Mouse (Mus musculus) heart, adult 8-10 months (tissue): ENCODE results near the gene Nin. TPM values are rescaled to one million over a fixed set of nuclear protein-coding genes. Genes with fewer than 3 reads are reported as not detected.

Source experiments
- DNase-seq: peaks from one replicate; pipeline ENCODE4 v3.0.0; 2022; ENCODE audit warnings: low spot score
- total RNA-seq, 4 experiments: library from RNA; stranded (reverse); gene quantifications; 2 replicates each; pipeline ENCODE4 v1.2.4; 2022

Nin gene
- total RNA-seq, 4 experiments from 2014 or later, result 13.1 to 17.0 (median 14.7) TPM

DNA sequence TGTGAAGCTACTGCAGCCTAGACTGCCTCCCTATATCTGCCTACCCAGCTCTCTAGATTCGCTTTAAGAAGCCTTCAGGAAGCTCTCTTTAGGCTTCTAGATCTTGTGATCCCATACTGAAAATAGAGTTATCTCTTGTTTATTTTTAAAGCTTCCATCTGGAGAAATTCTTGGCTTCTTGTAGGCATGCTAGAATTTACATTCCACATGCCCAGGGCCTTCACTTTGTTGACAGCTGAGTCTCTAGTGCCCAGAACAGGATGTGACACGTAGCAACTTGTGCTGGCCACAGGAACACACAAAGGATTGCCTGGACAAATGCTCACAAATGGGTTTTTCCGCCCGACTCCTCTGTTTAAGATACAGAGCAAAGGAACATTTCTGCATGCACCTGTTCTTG, 97.6 kb downstream of the Nin start:
- DNase-seq, result no peak

DNA sequence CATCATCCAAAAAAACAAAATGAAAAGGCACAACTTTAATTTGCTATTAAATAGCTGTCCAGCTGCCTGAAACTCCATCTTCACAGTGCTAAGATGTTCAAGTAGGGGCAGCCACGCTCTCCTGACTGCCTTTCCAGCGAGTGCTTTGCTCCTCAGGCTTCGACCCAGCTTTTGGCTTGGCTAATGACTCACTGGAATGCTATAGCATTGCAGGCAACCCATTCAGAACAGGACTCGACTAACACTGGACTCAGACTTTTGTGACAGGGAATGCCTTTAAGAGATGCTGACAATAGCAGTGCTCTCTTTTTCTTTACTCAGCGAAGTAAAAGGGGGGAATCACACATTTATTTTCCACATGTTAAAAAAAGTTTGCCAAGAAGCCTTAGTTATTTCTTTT, 101.8 kb downstream of the Nin start:
- no peak for DNase-seq

DNA sequence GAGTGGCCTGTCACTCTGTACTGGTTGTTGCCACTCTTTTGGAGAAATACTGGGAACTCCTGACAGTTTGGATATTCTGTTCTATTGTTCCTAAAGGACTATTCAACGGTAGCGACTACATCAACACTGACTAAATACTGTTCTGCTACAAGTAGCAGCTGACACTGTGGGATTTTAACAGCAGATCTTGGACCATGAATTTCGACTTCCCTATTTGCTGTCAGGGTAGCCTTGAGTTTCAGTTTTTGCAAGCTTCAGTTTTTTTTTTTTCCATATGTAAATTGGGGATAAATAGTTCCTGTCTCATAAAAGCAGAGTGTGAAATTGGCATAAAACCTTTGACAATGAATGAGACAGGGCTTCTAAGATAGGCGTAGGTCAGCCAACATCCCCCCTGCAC, 103.2 kb downstream of the Nin start:
- DNase-seq, result no peak

DNA sequence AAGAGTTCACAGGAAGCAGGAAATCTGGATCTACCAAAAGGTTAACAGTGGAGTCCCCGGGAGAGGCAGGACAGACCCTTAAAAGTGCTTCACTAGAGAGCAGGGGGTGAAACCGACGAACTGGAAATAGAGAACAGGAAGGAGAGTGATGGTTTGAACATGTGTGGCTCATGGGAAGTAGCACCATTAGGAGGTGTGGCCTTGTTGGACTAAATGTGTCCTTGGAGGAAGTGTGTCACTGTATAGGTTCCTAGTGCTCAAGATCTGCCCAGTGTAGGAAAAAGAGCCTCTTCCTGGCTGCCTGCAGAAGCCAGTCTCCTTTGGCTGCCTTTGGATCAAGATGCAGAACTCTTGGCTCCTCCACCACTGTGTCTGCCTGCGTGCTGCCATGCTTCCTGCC, 108.4 kb downstream of the Nin start:
- DNase-seq, result no peak

DNA sequence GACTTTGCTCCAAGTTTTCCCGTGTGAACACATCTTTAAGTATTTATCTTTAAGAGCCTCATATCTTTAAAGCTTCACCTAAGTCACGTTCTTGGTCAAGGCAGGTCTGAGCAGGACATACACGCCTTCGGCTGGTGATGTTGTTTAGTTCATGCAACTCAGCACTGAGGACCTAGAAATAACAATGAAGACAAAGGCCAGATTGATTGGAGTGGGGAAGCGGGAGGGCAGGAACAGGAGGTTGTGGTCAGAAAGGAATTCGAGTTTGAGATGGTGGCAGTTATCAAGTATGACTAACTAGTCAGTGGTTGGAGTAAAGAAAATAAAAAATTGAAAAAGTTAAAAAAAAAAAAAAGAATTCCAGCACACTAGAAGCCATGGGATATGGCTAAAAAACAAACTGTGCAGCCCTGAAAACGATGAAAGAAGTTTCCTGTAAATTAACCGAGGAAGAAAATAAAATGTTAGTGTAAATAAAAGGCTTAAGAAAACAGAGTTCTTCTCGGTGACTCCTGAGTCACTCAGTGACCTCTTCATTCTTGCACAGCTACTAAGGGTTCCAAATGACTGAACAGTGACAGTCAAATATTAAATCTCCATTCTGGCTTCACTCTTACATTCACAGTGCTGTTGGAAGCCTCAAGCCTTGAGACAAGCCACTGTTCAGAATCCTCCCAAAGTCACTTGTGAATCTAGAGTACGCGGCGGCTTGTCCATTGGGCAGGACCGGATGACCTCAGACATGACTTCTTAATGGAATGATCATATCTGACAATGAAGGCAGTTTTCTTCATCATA, 115.1 kb downstream of the Nin start:
- DNase-seq, result no peak

DNA sequence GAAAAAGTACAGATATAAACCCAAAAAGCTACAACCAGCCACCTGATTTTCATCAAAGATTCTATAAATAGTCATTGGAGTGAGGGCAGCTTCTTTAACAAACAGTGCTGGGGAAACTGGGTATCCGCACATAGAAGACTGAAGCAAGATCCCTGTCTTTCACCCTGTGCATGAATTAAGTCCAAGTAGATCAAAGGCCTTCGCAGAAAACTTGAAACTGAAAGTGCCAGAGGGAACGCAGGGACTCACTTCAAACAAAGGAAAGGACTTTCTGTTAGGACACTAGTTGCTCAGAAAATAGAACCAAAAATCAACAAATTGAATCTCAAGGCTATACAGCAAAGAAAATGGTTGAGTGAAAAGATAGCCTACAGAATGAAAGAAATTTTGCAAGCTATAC, 118.1 kb downstream of the Nin start:
- no peak for DNase-seq

DNA sequence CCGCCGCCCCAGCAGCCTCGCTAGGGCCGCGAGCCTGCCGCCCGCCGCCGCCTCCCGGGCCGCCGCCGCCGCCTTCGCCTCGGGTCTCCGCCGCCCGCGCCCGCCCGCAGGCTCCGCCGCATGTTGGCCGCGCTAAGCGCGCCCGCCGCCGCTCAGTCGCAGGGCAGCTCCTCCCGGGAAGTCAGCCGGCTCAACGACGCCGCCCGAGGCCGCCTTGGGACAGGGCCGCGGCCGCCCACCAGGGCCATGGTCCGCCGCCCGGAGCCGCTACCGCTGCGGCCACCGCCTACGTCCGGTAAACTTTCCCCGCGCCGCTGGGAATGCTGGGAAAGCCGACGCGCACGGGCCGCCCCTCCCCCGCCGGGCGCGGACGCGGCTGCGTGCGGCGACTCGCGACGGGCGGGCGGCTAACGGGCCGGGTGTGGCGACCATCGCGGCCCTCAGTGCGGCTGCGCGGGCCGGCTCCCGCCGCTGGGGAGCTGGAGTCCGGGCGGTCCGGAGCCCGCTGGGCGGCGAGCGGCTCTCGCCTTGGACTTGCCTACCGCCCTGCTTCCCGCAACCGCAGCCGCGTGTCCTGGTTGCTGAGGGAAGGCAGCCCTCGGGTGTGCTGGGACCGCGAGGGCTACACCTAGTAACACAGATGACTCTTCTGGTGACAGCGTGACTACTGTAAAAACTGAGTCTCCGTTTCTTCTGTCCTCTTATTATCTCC, 126.6 kb downstream of the Nin start, which contains the start of gene Sav1:
Gene Sav1 (minus strand): TSS at position 217 of the 712 bp plus-strand sequence.
- peak; percentile 90 for DNase-seq

DNA sequence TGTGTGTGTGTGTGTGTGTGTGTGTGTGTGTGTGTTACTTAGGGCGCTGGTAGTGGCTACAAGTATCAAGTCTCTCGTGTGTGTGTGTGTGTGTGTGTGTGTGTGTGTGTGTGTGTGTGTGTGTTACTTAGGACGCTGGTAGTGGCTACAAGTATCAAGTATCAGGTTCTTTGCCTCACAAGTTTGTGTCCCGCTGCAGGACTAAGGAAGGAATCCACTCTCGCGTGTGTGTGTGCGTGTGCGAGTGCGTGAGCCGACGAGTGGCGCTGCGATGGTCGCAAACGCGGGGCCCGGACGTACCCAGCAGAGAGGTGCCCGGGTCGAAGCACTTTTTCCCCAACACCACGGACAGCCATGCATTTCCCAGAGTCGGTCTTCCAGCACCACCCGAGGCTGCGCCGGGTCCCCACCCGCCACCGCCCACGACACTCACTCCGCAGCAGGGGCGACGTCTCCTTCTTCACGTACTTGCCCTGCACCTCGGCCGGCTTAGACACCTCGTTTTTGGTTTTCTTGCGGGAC, 127.2 kb downstream of the Nin start:
- peak; percentile 28 for DNase-seq

DNA sequence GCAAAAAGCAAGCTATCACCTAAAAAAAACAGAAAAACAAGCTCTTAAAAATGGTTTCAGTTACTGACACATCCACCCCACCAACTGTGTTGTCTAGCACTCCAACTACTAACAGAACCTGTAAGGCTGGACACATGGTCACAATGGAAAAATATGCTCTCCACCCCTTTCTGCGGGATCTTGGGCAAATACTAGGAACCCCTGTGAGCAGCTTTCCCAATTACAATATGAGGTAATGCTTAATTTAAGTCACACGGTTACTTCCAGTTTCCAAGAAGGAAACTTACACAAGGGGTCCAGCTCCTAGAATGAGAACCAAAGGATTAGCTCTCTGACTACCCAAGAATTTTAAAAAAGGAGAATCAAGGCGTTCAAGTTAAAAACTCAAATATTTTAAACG, 128.0 kb downstream of the Nin start:
- no peak for DNase-seq

DNA sequence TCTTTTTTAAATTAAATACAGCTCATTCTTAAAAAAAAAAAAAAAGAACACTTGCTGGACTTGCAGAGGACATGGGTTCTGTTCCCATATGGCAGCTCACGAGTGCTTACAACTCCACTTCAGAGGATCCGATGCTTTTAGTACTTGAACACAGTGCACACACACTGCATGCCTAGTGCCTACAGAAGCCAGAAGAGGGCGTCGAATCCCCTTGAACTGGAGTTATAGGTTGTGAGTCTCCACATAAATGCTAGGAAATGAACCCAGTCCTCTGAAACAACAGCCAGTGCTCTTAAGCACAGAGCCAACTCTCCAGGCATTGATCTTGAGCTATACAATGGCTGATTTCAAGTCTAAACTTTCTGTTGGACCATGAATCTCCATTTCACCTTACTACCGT, 130.6 kb downstream of the Nin start:
- DNase-seq, result no peak

DNA sequence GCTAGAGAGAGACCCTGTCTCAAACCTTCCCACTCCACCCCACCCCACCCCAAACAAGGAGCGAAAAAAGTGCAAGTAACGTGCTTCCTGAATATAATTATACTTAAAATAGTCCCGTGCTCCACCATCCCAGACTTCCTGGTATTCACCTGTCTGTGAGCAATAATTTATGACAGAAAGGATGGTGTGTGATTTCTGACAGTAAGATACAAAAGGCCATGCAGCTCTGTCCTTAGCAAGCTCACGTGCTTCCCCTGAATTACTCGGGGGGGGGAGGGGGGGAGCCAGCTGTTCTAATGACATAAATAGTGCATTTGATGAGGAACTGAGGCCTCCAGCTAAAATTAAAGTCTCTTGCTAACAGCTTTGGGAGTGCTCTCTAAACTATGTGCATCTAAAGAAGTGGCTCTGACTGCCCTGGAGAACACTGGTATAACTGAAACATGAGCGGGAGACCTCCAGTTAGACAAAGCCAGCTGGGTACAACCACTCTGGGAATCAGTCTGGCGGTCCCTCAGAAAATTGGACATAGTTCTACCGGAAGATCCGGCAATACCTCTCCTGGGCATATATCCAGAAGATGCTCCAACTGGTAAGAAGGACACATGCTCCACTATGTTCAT, 136.0 kb downstream of the Nin start:
- no peak for DNase-seq

DNA sequence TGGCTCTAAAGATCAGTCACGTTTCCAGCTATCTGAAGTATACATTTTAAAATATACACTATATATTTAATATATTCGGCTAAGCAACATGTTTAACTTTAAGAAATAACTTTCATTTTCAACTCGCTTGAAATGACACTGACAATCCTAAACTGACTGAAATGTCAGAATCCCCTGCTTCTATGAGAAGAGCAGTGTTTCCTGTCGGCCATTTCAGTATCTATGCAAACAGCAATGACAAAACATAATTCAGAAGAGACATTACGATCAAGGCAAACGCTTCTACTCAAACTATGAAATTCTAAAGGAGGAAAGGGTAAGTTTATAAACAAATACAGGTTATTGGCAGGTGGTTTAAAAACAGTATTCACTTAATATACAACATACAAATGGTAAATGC, 136.8 kb downstream of the Nin start:
- DNase-seq, result no peak

DNA sequence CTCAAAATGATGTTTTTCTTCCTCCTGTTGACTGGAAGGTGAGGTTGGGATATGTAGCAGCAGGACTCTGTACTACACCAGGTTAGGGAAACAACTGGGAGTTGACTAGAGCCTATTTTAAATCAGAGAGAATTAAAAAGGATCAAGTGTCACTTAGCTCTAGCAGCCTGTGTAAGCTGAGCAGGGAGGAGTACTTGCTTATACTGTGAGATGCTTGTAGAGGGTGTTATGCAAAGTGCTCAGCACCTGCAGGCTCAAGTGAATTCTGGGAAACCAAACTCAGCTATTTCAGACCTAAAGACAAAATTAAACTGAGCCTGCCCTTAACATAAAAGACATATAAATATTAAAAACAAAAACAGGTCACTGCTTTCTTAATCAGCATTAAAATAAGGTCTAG, 139.9 kb downstream of the Nin start:
- DNase-seq, result no peak

DNA sequence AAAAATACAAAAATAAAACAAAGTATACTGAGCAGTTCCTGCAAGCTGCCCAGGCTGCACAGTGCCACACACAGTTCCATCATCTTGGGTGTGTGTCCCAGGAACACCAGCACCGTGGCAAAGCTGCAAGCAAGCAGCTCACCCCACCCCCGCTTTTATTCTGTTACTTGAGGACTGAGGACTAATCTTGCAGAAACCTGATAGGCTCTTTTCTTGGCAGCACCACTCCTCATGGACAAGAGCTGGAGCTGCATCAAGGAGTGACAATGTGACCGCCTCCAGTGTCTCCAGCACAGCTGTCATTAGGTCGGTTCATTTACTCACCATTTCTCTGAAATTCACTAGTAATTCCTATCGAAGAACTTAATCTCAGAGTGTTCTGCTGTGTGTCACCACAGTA, 145.4 kb downstream of the Nin start:
- peak; percentile 38 for DNase-seq

DNA sequence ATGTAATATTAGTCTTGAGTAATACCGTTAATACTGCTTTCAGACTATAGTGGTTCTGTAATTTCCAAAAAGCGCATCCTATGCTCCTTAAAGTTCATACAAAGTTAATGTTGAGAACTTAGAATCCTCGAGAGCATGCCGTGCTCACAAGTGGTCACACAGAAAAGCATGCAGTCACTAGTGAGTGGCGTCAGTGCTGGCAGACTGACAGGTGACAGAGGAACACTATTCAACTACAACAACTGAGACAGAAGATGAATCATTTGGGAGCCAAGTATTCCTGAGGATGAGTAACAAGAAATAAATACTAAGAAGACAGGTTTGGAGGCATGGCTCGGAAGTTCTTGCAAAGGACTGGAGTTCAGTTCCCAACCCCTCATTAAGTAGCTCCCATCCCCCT, 146.4 kb downstream of the Nin start:
- no peak for DNase-seq

DNA sequence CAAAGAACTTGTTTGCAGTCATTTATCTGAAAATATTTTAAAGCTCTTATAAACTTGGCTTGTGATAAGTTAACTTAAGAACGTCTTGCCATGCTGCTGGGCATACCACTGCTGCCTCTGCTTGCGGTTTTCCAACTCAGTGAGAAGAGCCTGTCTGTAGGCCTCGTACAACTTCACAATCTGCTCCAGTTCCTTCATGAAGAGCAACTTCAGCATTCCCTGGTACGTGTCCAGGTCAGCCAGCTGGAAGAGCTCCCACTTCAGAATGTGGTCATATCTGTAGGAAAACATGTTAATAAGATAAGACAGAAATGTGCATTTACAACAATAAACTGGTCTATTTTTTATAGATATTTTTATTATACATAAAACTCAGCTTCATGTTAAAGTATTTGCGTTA, 147.4 kb downstream of the Nin start:
- DNase-seq, result peak; percentile 33

DNA sequence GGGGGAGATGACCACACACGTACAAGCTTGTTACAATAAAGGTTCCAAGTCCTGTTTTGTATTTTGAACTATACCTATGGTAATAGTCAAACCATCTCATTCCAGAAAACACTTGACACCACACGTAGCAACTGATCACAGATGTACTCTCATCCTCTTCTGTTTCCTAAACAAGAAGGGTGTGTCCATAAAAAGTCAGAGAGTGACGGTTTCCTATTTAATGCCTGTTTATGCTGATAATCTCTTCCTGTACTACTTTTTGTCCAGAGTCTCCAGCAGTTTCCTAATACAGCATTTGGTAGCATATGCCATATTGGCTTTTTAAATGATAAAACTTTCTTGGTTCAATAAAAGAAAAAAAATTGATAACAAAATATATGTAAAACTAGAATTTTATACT, 147.9 kb downstream of the Nin start:
- DNase-seq, result no peak

DNA sequence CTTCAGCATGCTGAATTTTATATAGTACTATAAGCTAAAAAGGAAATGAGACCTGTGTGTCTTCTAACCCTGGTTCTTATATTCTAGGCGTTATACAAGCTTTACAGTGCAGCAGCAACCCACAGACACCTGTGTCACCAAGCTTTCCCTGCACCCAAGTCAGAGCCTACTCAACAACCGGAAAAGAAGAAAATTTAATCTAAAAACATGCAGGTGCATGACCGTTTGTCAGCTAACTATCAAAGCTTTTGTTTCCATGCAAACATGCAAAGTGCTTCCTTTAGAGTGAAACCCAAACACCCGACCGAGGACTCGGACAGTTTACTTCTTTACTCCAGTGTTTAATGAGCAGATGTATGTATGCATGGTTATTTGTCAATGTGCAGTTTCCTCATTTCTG, 150.4 kb downstream of the Nin start:
- no peak for DNase-seq

DNA sequence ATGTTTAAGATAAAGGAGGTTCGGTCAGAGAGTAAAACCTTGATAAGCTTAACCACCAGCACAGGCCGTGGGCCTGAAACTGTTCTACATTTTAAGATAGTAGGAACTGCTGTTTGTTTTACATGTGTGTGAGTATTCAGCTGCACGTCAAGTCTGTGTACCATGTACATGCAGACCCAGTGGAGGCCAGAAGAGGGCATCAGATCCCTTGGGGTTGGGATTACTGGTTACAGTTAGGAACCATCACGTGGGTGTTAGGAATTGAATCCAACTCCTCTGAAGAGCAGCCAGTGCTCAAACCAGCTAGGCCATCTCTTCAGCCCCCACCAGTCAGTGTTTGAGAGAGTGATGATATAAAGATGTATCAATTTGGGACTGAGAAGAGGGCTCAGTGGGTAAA, 151.0 kb downstream of the Nin start:
- DNase-seq, result peak; percentile 72
